Mouse (Mus musculus): Measurements from ENCODE around the gene Tmco4. TPM values are rescaled to one million over a fixed set of nuclear protein-coding genes. Genes with fewer than 3 reads are reported as not detected.
A peak's percentile ranks its signal among the peaks of the same experiment; 100 is the strongest.

Gene Tmco4
- polyA plus RNA-seq, 1 experiment from 2014 or later: 17.1 TPM

DNA sequence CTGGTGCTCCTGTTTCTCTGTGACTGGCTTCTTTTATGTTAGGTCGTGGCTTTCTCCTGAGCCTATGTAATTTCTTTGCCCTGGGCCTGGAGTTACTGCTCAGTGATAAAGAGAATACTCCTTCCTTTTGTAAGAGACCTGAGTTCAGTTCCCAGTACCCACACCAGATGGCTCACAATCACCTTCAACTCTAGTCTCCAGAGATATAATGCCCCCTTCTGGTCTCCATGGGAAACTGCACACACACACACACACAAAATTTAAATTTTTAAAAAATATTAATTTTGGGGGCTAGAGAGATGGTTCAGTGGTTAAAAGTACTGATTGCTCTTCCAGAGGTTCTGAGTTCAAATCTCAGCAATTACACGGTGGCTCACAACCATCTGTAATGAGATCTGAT is 24.4 kb upstream of the Tmco4 start:
- 0 out of 2 replicates have a peak, but pooled peaks cover 2% of the 10 kb centered on the region for H3K4me1 ChIP-seq (ENCODE audit: control insufficient read depth, insufficient read depth, low read length)
- H3K9ac ChIP-seq (ENCODE audit: low read depth, low read length): no peak overlapping the region
- H3K36me3 ChIP-seq (ENCODE audit: control insufficient read depth, insufficient read depth, low read length): no peaks in the 10 kb centered on the region
- H3K27ac ChIP-seq (ENCODE audit: low read length): no peak overlapping the region
- H3K4me3 ChIP-seq (ENCODE audit: low read length): no peak overlapping the region
- no peak overlapping the region for H3K4me2 ChIP-seq (ENCODE audit: low read depth, low read length)
- no peaks in the 10 kb centered on the region for H3K9me3 ChIP-seq (ENCODE audit: control insufficient read depth, low read length)
- 89% methylated on average over 2 of the region's 2 CpGs for WGBS
- H3K27me3 ChIP-seq (replicated peaks; ENCODE audit: control insufficient read depth, insufficient read depth, low read length): no peaks in the 10 kb centered on the region
- no peak for ATAC-seq

DNA sequence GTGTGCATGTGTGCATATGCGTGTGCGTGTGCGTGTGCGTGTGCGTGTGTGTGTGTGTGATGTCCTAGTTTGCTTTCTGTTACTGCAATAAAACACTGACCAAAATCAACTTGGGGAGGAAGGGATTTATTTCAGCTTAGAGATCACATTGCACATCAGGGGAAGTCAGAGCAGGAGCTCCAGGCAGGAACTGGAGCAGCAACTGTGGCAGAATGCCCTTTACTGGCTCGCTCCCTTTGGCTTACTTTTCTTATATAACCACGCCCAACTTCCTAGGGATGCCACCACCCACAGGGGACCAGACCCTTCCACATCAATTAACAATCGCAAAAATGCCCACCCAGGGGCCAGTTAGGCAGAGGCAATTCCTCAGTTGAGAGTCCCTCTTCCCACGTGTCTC is 14.1 kb upstream of the Tmco4 start:
- Histone ChIP-seq H3K27me3 (replicated peaks; ENCODE audit: control insufficient read depth, insufficient read depth, low read length) (no peaks in the 10 kb centered on the region), H3K4me2 (ENCODE audit: low read depth, low read length) (no peak overlapping the region), H3K36me3 (ENCODE audit: control insufficient read depth, insufficient read depth, low read length) (no peaks in the 10 kb centered on the region), H3K9ac (ENCODE audit: low read depth, low read length) (no peak overlapping the region), H3K27ac (ENCODE audit: low read length) (no peak overlapping the region), H3K4me3 (ENCODE audit: low read length) (no peak overlapping the region), H3K9me3 (ENCODE audit: control insufficient read depth, low read length) (no peaks in the 10 kb centered on the region), H3K4me1 (ENCODE audit: control insufficient read depth, insufficient read depth, low read length) (no peaks in the 10 kb centered on the region)
- no peak for ATAC-seq
- WGBS: 87% methylated on average over 9 of the region's 9 CpGs

DNA sequence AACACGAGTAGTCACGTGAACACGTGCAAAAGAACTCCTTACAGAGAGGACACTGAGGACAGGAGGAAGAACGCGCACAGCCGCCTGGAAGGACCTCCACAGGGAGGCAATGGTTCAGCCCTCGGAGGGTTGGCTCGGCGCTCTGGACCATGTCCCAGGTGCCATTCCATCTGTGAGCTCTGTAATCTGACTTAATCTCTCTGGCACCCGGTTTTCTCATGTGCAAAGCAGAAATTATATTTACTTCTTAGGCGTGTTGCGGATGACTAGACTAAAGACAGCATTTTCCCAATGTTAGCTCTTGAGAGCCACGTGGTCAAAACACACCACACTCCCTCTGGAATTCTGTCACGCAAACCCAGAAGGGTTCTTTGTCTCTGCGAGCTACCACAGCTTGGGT is 13.6 kb upstream of the Tmco4 start:
- no peak for ATAC-seq
- no peak overlapping the region for H3K27ac ChIP-seq (ENCODE audit: low read length)
- WGBS: 83% methylated on average over 15 of the region's 15 CpGs

DNA sequence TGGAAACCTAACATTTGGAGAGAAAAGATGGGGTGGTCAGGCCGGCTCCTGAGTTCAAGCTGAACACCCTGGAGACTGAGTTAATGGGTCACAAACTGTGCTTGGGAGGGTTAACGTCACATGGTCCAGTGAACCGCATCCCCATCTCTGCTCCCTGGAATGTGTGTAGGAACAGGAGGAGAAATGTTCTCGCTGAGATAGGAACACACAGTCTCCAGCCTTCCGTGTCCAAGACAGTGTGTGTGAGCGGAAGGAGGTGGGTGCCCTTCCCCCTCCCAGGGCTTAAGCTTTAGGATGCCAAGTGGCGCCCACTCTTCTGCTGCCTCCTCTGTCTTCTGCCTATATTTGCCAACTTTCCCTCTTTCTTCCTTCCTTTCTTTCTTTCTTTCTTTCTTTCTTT is 12.8 kb upstream of the Tmco4 start:
- no peak overlapping the region for H3K4me2 ChIP-seq (ENCODE audit: low read depth, low read length)
- WGBS: 77% methylated on average over 7 of the region's 7 CpGs

More for the DNA sequence above, 13.6 kb upstream of the Tmco4 start:
- no peaks in the 10 kb centered on the region for H3K9me3 ChIP-seq (ENCODE audit: control insufficient read depth, low read length)
- H3K36me3 ChIP-seq (ENCODE audit: control insufficient read depth, insufficient read depth, low read length): no peaks in the 10 kb centered on the region
- no peak overlapping the region for H3K9ac ChIP-seq (ENCODE audit: low read depth, low read length)
- H3K4me3 ChIP-seq (ENCODE audit: low read length): no peak overlapping the region
- H3K27me3 ChIP-seq (replicated peaks; ENCODE audit: control insufficient read depth, insufficient read depth, low read length): no peaks in the 10 kb centered on the region
- no peaks in the 10 kb centered on the region for H3K4me1 ChIP-seq (ENCODE audit: control insufficient read depth, insufficient read depth, low read length)
- H3K4me2 ChIP-seq (ENCODE audit: low read depth, low read length): no peak overlapping the region

GRCm38 (mm10) chr4:138962719-138963118 is 10.0 kb upstream of the Tmco4 start:
- Histone ChIP-seq H3K9me3 (ENCODE audit: control insufficient read depth, low read length) (no peaks in the 10 kb centered on the region), H3K4me1 (ENCODE audit: control insufficient read depth, insufficient read depth, low read length) (peaks cover 9% of the 10 kb centered on the region; the same call in 1 of the 2 replicates), H3K36me3 (ENCODE audit: control insufficient read depth, insufficient read depth, low read length) (no peaks in the 10 kb centered on the region), H3K4me2 (ENCODE audit: low read depth, low read length) (no peak overlapping the region), H3K27ac (ENCODE audit: low read length) (no peak overlapping the region), H3K4me3 (ENCODE audit: low read length) (no peak overlapping the region), H3K27me3 (replicated peaks; ENCODE audit: control insufficient read depth, insufficient read depth, low read length) (no peaks in the 10 kb centered on the region), H3K9ac (ENCODE audit: low read depth, low read length) (no peak overlapping the region)
- 87% methylated on average over 5 of the region's 5 CpGs for WGBS
- ATAC-seq: no peak

More for the DNA sequence above, 12.8 kb upstream of the Tmco4 start:
- Histone ChIP-seq H3K27me3 (replicated peaks; ENCODE audit: control insufficient read depth, insufficient read depth, low read length) (no peaks in the 10 kb centered on the region), H3K4me1 (ENCODE audit: control insufficient read depth, insufficient read depth, low read length) (peaks cover under 1% of the 10 kb centered on the region; the same call in 1 of the 2 replicates), H3K4me3 (ENCODE audit: low read length) (no peak overlapping the region), H3K9ac (ENCODE audit: low read depth, low read length) (no peak overlapping the region), H3K27ac (ENCODE audit: low read length) (no peak overlapping the region), H3K9me3 (ENCODE audit: control insufficient read depth, low read length) (no peaks in the 10 kb centered on the region), H3K36me3 (ENCODE audit: control insufficient read depth, insufficient read depth, low read length) (no peaks in the 10 kb centered on the region)
- ATAC-seq: no peak

GRCm38 (mm10) chr4:138965871-138966270 is 6.8 kb upstream of the Tmco4 start:
- Histone ChIP-seq H3K4me2 (ENCODE audit: low read depth, low read length) (peak overlapping the region; percentile 32; the same call in 1 of the 2 replicates), H3K27ac (ENCODE audit: low read length) (peak overlapping the region; percentile 88), H3K4me1 (ENCODE audit: control insufficient read depth, insufficient read depth, low read length) (peaks cover 9% of the 10 kb centered on the region; the same call in 1 of the 2 replicates), H3K36me3 (ENCODE audit: control insufficient read depth, insufficient read depth, low read length) (no peaks in the 10 kb centered on the region), H3K27me3 (replicated peaks; ENCODE audit: control insufficient read depth, insufficient read depth, low read length) (no peaks in the 10 kb centered on the region), H3K9ac (ENCODE audit: low read depth, low read length) (peak overlapping the region; percentile 15; the same call in 1 of the 2 replicates), H3K4me3 (ENCODE audit: low read length) (no peak overlapping the region), H3K9me3 (ENCODE audit: control insufficient read depth, low read length) (no peaks in the 10 kb centered on the region)
- ATAC-seq: peak; percentile 26
- 48% methylated on average over 5 of the region's 5 CpGs for WGBS

- no peaks in the 10 kb centered on the region for H3K27me3 ChIP-seq (replicated peaks; ENCODE audit: control insufficient read depth, insufficient read depth, low read length)
- peak within 1 kb of the TSS; percentile 96 for H3K27ac ChIP-seq (ENCODE audit: low read length)
- H3K4me3 ChIP-seq (ENCODE audit: low read length): peak within 1 kb of the TSS; percentile 59
- peak within 1 kb of the TSS; percentile 83 for H3K9ac ChIP-seq (ENCODE audit: low read depth, low read length)
- peak; percentile 88 for ATAC-seq
- 60% methylated on average over 13 of the region's 13 CpGs for WGBS
- no peaks in the 10 kb centered on the region for H3K36me3 ChIP-seq (ENCODE audit: control insufficient read depth, insufficient read depth, low read length)
- H3K4me2 ChIP-seq (ENCODE audit: low read depth, low read length): peak within 1 kb of the TSS; percentile 46
- H3K4me1 ChIP-seq (ENCODE audit: control insufficient read depth, insufficient read depth, low read length): peaks cover 10% of the 10 kb centered on the region; the same call in 1 of the 2 replicates
- no peaks in the 10 kb centered on the region for H3K9me3 ChIP-seq (ENCODE audit: control insufficient read depth, low read length)
Measured at GRCm38 (mm10) chr4:138966866-138967265, 5.8 kb upstream of the Tmco4 start, which contains the start of gene Rnf186. Gene Rnf186 (plus strand): TSS chr4:138967112.

- Histone ChIP-seq H3K4me3 (ENCODE audit: low read length) (peak overlapping the region; percentile 59), H3K9me3 (ENCODE audit: control insufficient read depth, low read length) (no peaks in the 10 kb centered on the region), H3K36me3 (ENCODE audit: control insufficient read depth, insufficient read depth, low read length) (no peaks in the 10 kb centered on the region), H3K27me3 (replicated peaks; ENCODE audit: control insufficient read depth, insufficient read depth, low read length) (no peaks in the 10 kb centered on the region), H3K4me1 (ENCODE audit: control insufficient read depth, insufficient read depth, low read length) (peaks cover 16% of the 10 kb centered on the region; the same call in 1 of the 2 replicates), H3K27ac (ENCODE audit: low read length) (peak overlapping the region; percentile 96), H3K4me2 (ENCODE audit: low read depth, low read length) (no peak overlapping the region), H3K9ac (ENCODE audit: low read depth, low read length) (peak overlapping the region; percentile 83)
- no peak; the same call in 1 of the 2 replicates for ATAC-seq
- WGBS: 50% methylated on average over 15 of the region's 15 CpGs
Measured at GRCm38 (mm10) chr4:138967485-138967884, 5.2 kb upstream of the Tmco4 start.

DNA sequence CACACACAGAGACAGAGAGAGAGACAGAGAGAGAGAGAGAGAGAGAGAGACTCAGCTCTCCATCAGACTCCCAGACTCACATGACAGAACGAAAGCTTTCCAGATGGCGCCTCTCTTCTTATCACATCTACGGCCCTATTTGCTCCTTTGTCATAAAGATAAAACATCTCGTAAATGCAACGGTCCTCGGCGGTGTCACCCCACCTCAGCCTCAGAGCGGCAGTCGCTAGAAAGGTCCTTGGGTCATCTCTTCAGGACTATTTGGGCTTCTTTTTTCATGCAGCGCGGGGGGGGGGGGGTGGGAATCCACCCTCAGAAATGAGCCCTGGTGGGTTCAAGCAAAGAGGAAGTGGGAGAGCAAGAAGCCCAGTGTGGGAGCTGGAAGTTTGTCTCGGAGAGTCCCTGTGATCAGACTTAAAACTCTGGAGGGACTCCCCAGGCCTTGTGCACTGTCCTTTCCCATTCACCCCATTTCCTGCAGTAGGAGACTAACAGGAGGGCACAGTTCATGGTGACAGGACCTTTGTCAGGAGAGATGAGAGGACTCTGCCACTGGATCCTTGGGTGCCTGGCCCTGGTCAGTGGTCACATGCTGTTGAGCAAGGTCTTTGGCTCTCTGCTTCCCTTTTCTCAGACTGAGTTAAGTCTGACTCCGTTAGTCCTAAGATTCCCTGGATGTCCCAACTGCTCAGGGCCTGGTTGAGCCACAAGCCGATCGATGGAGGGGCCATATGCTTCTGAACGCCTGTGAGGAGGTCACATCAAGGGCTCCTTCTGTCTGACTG is 3.7 kb upstream of the Tmco4 start:
- Histone ChIP-seq H3K27me3 (replicated peaks; ENCODE audit: control insufficient read depth, insufficient read depth, low read length) (no peaks in the 10 kb centered on the region), H3K36me3 (ENCODE audit: control insufficient read depth, insufficient read depth, low read length) (no peaks in the 10 kb centered on the region), H3K9ac (ENCODE audit: low read depth, low read length) (peak overlapping the region; percentile 83), H3K9me3 (ENCODE audit: control insufficient read depth, low read length) (no peaks in the 10 kb centered on the region), H3K4me3 (ENCODE audit: low read length) (peak overlapping the region; percentile 59), H3K4me2 (ENCODE audit: low read depth, low read length) (peak overlapping the region; percentile 46), H3K4me1 (ENCODE audit: control insufficient read depth, insufficient read depth, low read length) (peaks cover 17% of the 10 kb centered on the region; the same call in 1 of the 2 replicates), H3K27ac (ENCODE audit: low read length) (peak overlapping the region; percentile 96)
- 40% methylated on average over 16 of the region's 16 CpGs for WGBS
- peak; percentile 15 for ATAC-seq

Measured in intestine, embryonic 16.5 days (tissue).